Mouse (Mus musculus) subcutaneous adipose tissue, adult 2 months (tissue): ENCODE results near the gene Prr12. TPM values are rescaled to one million over a fixed set of nuclear protein-coding genes. Genes with fewer than 3 reads are reported as not detected.

Experiments used
- polyA plus RNA-seq: library from polyadenylated mRNA; depleted of rRNA; stranded (reverse); fragments of >200 nt; gene quantifications from 2 replicates; pipeline ENCODE4 v1.2.3, GENCODE M21; 2012; ENCODE audit warnings: low replicate concordance; rRNA removed

Gene Prr12
- polyA plus RNA-seq, result 8.6 and 15.5 TPM in 2 replicates

DNA sequence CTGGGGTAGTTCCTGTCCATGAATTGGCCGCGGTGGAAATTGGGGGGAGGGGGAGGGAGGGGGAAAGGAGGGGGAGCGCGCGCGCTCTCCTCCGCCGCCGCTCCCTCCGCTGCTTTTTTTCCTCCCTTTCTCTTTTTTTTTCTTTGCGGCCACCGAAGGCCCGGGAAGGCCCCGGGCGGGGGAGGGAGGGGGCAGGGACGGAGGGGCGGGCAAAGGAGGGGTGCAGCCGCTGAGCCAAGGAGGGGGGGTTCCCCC, at the start of gene Prr12:
Gene Prr12, minus strand, starts transcription at position 20 of the 255 bp plus-strand sequence.

DNA sequence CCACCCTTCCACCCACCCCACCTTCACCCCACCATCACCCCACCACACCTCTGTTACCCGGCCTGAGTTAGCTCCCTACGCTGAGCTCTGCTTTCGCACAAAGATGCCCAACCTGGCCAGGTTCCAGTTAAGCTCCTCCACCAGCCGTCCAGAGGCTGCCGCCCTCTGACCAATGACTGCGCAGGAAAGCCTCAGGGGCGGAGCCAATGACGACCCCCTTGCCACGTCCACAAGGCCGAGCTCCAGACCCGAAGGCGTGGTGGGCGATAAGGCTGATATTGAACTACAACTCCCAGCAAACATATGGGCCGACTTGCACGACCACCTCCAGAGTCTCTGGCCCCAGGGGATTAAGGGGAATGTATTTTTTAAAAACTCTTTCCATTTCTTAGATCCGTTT, 39.4 kb upstream of the Prr12 start, which contains the start of gene Rcn3:
Gene Rcn3, minus strand, starts transcription at position 174 of the 400 bp plus-strand sequence.

DNA sequence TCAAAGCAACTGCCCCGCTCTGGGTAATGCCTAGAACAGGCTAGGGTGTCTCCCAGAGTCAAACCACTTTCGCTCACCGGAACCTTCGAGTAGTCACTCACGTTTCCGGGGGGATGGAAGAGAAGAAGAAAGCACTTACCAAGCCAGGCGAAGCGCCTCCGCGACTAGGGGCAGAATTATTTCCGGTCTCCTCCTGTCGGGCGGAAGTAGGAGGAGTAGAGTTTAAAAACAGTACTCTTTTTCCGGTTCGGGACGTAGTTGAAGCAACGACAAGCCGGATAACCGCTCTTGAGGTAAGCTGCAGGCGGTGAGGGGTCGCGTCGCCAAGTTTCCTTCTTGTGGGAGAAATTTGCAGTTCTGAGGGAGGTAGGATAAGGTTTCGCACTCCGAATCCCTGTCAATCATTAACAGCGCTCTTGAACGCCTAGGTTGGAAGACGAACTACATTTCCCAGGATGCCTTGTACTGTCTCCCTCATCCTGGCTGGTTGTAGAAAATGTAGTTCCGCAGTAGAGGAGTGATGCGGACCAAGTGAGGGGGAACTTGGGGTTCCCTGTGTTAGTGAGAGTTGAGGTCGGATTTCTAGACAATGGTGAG, 9.7 kb upstream of the Prr12 start, which contains the start of the genes Nosip and Prrg2:
Gene Nosip, plus strand, starts transcription at position 191 of the 597 bp plus-strand sequence.
Gene Prrg2, minus strand, starts transcription at position 439 of the 597 bp plus-strand sequence.

DNA sequence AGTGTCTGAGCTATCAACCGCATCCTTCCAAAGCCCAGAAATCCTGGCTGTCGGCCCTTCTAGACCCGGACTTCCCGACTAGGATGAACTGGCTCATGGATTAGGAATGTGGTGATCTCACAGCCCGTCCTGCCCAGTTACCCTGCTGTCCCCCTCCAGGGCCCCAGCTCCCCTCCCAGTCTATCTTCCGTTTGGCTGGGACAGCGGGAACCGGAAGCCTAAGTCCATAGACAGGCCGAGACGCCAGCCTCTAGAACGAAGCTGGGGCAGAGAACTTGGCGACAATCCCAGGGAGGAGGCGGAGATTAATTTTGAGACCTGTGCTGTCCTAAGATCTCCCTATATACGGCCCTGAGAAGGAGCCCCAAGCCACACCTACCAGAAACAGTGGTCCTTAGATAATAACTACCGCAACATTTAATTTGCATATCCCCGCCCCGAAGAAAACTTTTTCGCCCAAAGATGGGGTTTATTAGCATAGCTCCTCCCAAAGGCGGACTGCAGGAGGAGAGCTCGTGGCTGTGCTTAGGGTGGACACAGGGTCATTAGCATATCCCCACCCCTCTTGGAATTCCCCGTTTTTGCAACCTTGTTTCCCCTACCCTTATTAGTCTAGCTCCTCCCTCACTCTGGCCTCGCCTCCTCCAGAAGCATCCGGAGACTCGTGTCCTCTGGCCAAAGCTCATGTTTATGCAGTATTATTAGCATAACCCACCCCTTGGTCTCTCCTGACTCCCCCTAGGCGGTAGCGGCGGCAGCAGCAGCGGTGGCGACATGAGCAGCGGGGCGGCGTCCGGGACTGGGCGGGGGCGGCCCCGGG, 35.2 kb downstream of the Prr12 start, which contains the start of gene Rras:
Gene Rras, plus strand, starts transcription at position 720 of the 820 bp plus-strand sequence.

DNA sequence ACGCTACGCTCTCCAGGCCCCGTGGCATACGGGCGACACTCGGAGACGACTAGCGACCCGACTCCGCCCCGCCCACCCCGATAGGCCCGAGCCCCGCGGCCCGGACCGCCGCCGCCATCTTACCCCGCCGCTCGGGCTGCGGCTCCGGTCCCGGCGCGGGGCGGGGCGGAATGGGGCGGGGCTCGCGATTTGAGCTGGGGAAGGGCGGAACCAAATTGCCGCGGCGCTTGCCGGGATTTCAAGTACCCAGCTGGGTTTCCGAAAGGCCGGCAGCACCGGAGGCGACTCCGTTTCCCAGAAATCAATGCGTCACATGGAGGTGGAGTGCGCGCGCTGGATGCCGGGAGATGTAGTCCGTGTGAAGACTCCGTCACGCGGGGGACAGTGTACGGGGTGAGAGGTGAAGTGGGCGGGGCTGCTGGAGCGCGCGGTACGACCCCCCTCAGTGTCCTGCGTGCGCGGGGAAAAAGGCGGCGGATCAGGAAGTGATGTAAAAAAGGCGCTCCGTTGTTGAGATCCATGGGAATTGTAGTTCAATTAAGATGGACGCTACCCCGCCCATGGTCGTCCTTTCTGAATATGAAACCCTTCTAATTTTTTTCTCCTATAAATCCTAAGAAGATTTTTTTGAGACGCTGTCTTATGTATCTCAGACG, 36.6 kb downstream of the Prr12 start, which contains the start of gene Scaf1:
Gene Scaf1, minus strand, starts transcription at position 407 of the 656 bp plus-strand sequence.

DNA sequence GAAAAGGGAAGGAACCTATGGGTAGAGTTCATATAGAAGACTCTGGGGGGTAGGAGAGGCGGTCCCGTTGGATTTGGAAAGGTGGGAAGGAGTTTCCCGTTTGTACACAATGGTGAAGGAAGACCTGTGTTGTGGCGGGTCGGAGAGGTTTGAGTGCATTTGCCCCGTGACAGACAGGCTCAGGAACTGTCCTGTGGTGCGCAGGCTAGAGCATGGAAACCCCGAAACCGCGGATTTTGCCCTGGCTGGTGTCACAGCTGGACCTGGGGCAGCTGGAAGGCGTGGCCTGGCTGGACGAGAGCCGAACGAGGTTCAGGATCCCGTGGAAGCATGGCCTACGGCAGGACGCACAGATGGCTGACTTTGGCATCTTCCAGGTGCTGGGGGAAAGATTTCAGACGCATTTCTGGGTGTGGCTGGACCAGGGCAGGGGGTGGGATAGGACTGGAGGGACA, 54.2 kb downstream of the Prr12 start, which contains the start of gene Bcl2l12:
Gene Bcl2l12, minus strand, starts transcription at position 212 of the 455 bp plus-strand sequence.

DNA sequence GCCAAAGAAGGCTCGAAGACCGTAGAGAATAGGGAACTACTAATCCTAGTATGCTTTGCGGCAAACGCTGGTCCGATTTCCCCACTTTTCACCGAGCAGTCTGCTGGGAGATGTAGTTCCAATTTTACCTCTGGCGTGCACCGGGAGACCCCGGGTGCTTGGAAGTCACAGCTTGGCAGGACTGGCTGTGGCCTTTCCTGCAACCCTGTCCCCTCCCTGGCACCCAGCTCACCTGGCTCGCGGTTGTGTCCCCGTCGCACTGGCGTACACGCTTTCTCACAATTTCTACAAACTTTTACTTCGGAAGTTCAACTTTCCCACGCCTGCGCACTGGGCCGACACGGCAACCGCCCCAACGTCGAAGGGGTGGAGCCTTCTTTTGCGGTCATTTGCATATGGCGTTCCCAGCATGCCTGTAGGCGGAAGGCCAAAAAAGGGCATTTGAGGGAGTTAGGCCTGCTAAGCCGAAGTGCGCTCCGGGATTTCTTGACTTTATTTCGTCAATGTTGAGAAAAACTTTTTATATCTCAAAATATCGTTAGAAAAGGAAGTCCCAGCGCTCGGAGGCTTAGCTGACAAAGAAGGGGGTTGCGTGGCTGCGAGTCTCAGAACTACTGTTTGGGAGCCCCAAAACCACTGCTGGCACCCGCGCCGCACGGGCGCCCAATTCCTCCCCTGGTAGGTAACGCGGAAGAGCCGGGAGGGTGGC, 55.3 kb downstream of the Prr12 start, which contains the start of gene Irf3:
Gene Irf3, plus strand, starts transcription at position 418 of the 709 bp plus-strand sequence.

DNA sequence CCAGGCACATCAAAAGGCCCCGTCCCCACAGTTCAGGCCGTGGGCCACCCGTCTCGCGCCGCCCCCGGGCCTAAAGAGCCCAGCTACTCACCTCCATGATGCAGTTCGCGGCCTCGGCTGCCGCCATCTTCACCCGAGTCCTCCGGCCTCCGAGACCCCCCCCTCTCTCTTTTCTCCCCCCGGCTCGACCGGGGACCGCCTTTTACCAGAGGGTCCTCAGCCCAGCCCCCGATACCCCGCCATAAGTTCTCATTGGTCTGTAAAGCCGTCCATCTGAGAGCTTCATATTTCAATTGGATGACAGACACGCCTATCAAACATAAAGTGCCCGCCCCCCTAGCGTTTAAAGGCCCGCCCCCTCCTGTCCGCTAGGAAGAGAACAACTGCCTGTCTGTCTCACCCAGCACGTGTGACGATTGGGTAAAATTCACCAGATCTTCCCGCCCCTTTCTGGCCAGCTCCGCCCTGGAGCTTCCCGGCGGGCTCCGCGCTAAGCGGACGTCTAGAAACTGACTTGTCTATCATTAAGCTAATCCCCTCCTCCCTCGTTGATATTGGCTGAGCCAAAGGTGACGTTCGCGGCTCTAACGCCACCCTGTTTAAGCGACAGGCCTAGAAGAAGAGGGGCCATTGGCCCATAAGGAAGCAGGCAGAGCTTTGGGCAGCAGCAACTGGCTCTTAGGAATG, 66.3 kb downstream of the Prr12 start, which contains the start of gene Prmt1:
Gene Prmt1, minus strand, starts transcription at position 377 of the 687 bp plus-strand sequence.

Other genes with a start within 250 kb of the Prr12 start
- 35.6 and 77.6 TPM in 2 replicates for gene Nup62, start 236.8 kb downstream of the Prr12 start, polyA plus RNA-seq
- 3.9 and 4.0 TPM in 2 replicates for gene Il4i1, start 236.5 kb downstream of the Prr12 start, polyA plus RNA-seq
- gene Atf5, start 236.2 kb downstream of the Prr12 start, polyA plus RNA-seq, result 211 and 305 TPM in 2 replicates
- gene Akt1s1, start 203.9 kb downstream of the Prr12 start, polyA plus RNA-seq, result 87.7 and 129 TPM in 2 replicates
- gene Tbc1d17, start 203.8 kb downstream of the Prr12 start, polyA plus RNA-seq, result 125 and 126 TPM in 2 replicates
- gene Pnkp, start 195.7 kb downstream of the Prr12 start, polyA plus RNA-seq, result 45.1 and 47.8 TPM in 2 replicates
- gene Ptov1, start 183.1 kb downstream of the Prr12 start, polyA plus RNA-seq, result 245 and 426 TPM in 2 replicates
- gene Med25, start 160.2 kb downstream of the Prr12 start, polyA plus RNA-seq, result 93.4 and 172 TPM in 2 replicates
- gene Fuz, start 156.8 kb downstream of the Prr12 start, polyA plus RNA-seq, result 48.5 and 82.0 TPM in 2 replicates
- 91.4 and 108 TPM in 2 replicates for gene Ap2a1, start 123.4 kb downstream of the Prr12 start, polyA plus RNA-seq
- 0.21 and 0.22 TPM in 2 replicates for gene Tsks, start 109.7 kb downstream of the Prr12 start, polyA plus RNA-seq
- gene Cpt1c, start 78.0 kb downstream of the Prr12 start, polyA plus RNA-seq, result 21.7 and 88.9 TPM in 2 replicates
- 148 and 347 TPM in 2 replicates for gene Prmt1, start 66.3 kb downstream of the Prr12 start, polyA plus RNA-seq
- gene Irf3, start 55.2 kb downstream of the Prr12 start, polyA plus RNA-seq, result 111 and 156 TPM in 2 replicates
- gene Bcl2l12, start 54.2 kb downstream of the Prr12 start, polyA plus RNA-seq, result 30.2 and 45.2 TPM in 2 replicates
- gene Scaf1, start 36.5 kb downstream of the Prr12 start, polyA plus RNA-seq, result 67.6 and 79.5 TPM in 2 replicates
- gene Rras, start 34.9 kb downstream of the Prr12 start, polyA plus RNA-seq, result 286 and 584 TPM in 2 replicates
- gene Nosip, start 9.5 kb upstream of the Prr12 start, polyA plus RNA-seq, result 68.3 and 84.1 TPM in 2 replicates
- 73.3 and 99.8 TPM in 2 replicates for gene Prrg2, start 9.8 kb upstream of the Prr12 start, polyA plus RNA-seq
- gene Rcn3, start 39.3 kb upstream of the Prr12 start, polyA plus RNA-seq, result 89.2 and 448 TPM in 2 replicates
- gene Fcgrt, start 51.0 kb upstream of the Prr12 start, polyA plus RNA-seq, result 195 and 315 TPM in 2 replicates
- gene Rps11, start 71.6 kb upstream of the Prr12 start, polyA plus RNA-seq, result 294 and 506 TPM in 2 replicates
- gene Rpl13a, start 75.9 kb upstream of the Prr12 start, polyA plus RNA-seq, result 1,583 and 3,800 TPM in 2 replicates
- 5.4 and 12.9 TPM in 2 replicates for gene Gm45713, start 83.3 kb upstream of the Prr12 start, polyA plus RNA-seq
- 62.3 and 91.9 TPM in 2 replicates for gene Flt3l, start 83.6 kb upstream of the Prr12 start, polyA plus RNA-seq
- 64.1 and 64.9 TPM in 2 replicates for gene Pih1d1, start 101.4 kb upstream of the Prr12 start, polyA plus RNA-seq
- gene Aldh16a1, start 101.7 kb upstream of the Prr12 start, polyA plus RNA-seq, result 35.1 and 56.5 TPM in 2 replicates
- gene Slc17a7, start 111.1 kb upstream of the Prr12 start, polyA plus RNA-seq, result 0.08 TPM in 1 of 2 replicates, not detected in the other
- gene Gfy, start 126.7 kb upstream of the Prr12 start, polyA plus RNA-seq, result not detected in 2 replicates
- not detected in 2 replicates for gene Pth2, start 128.1 kb upstream of the Prr12 start, polyA plus RNA-seq
- gene Ccdc155, start 152.0 kb upstream of the Prr12 start, polyA plus RNA-seq, result 0.09 and 0.14 TPM in 2 replicates
- gene Dkkl1, start 159.3 kb upstream of the Prr12 start, polyA plus RNA-seq, result 0.17 and 0.73 TPM in 2 replicates
- 30.9 and 110 TPM in 2 replicates for gene Tead2, start 162.9 kb upstream of the Prr12 start, polyA plus RNA-seq
- 37.7 and 42.8 TPM in 2 replicates for gene Cd37, start 186.2 kb upstream of the Prr12 start, polyA plus RNA-seq
- gene Slc6a16, start 188.2 kb upstream of the Prr12 start, polyA plus RNA-seq, result not detected in 2 replicates
- 0.11 TPM in 1 of 2 replicates, not detected in the other for gene Slc6a21, start 224.6 kb upstream of the Prr12 start, polyA plus RNA-seq